Mouse (Mus musculus): ENCODE data around the gene Cd27.

DNA sequence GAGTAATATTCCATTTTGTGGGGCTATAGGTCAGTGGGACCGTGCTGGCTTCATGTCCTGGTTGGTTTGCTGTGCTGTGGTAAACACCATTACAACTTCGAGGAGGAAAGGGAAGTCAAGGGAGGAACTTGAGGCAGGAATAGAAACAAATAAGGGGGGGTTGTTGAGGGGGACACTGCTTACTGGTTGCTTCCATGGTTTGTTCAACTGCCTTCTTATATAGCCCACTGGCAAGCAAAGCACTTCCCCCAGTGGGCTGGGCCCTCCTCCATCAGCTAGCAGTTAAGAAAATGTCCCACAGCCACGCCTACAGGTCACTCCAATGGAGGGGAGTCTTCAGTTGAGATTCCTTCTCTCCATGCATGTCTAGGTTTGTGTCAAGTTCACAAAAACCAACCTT, 15.5 kb upstream of the Cd27 start:
- TF ChIP-seq CTCF (IDR thresholded peaks at IDR 0.05; ENCODE audit: low read depth) (no peak), EP300 (IDR thresholded peaks at IDR 0.05; ENCODE audit: low read depth) (no peak)

All from liver, embryonic 14.5 days (tissue).